Mouse (Mus musculus): ENCODE results near the gene Lig4.

Lig4 gene

DNA sequence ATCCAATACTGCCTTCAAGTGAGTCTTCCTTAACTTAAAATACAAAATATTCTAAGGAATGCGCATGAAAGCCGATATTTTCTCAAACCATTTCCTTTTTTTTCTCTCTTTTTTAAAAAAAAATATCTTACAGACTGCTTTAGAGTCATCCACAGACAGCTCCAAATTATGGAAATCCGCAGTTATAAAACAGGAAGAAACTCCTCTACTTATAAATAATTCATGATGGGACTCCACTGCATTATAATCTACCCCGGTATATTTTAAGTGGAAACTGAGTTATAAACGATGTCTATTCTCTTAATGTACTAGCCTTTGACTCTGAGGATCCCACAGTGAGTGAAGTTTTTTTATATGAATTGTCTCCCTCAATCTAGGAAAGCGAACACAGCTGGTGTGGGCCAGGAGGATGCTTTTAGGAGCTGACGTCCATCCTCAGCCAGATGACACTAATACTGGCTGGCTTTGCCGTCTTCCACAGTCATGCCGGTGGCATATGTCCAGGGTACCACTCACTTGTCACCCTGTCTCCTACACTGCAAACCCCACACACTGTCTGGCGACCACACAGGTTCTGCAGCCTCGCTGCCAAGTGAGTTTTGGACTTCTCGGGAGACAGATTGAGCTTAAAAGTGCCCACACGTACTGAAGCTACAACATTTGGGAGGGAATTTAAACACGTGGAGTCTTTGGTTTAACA, 47.6 kb downstream of the Lig4 start:
- DNase-seq (ENCODE audit: inconsistent ontology term), result no peak

Measured in Muller cell, postnatal 12 days (primary cell).